Mouse (Mus musculus): ENCODE data around the gene Arpp21. TPM values are rescaled to one million over a fixed set of nuclear protein-coding genes. Genes with fewer than 3 reads are reported as not detected.

Gene Arpp21
- polyA plus RNA-seq, 1 experiment from 2014 or later = 32.7 TPM

- no peaks in the 10 kb centered on the region for H3K9me3 ChIP-seq (ENCODE audit: control insufficient read depth, low read length)
- 76% methylated on average over 4 of the region's 4 CpGs for WGBS
- H3K36me3 ChIP-seq (ENCODE audit: control insufficient read depth, insufficient read depth, low read length) = no peaks in the 10 kb centered on the region
- 0 out of 2 replicates have a peak, but pooled peaks cover 2% of the 10 kb centered on the region for H3K27me3 ChIP-seq (replicated peaks; ENCODE audit: control insufficient read depth, insufficient read depth, low read length)
- ATAC-seq (ENCODE audit: low read depth) (no peak), DNase-seq (ENCODE audit: low spot score) (no peak)
- H3K27ac ChIP-seq (replicated peaks; ENCODE audit: low read depth, low read length) = no peak overlapping the region
- no peaks in the 10 kb centered on the region for H3K4me1 ChIP-seq (ENCODE audit: control insufficient read depth, insufficient read depth, low read length)
- no peak overlapping the region for H3K9ac ChIP-seq (ENCODE audit: low read depth, low read length)
- H3K4me3 ChIP-seq (ENCODE audit: low read depth, low read length) = no peak overlapping the region
- H3K4me2 ChIP-seq (ENCODE audit: low read depth, low read length) = no peak overlapping the region
Observed at GRCm38 (mm10) chr9:112180006-112180405, 55.7 kb downstream of the Arpp21 start.

DNA sequence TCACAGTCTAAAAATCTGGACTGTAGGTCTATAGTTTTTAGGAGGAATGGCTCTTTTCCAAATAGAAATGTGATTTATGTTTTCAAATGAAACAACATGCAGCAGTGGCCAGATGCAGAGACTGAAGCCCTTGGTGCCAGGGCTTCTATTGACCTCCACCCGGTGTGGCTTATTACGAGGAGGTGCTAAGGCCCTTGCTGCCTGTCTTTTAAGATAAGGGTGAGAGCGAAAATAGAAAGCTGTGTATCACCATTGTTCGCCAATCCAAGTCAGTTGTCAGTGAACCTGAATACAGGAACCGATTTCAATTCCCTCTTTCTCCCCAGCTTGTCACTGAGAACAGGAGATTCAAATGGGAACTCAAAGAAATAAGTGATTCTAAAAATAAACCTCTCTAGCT lies 57.3 kb downstream of the Arpp21 start:
- no peaks in the 10 kb centered on the region for H3K9me3 ChIP-seq (ENCODE audit: control insufficient read depth, low read length)
- H3K27ac ChIP-seq (replicated peaks; ENCODE audit: low read depth, low read length) = no peak overlapping the region
- H3K27me3 ChIP-seq (replicated peaks; ENCODE audit: control insufficient read depth, insufficient read depth, low read length) = no peaks in the 10 kb centered on the region
- no peaks in the 10 kb centered on the region for H3K4me1 ChIP-seq (ENCODE audit: control insufficient read depth, insufficient read depth, low read length)
- no peak for ATAC-seq (ENCODE audit: low read depth)
- no peak overlapping the region for H3K9ac ChIP-seq (ENCODE audit: low read depth, low read length)
- no peak for DNase-seq (ENCODE audit: low spot score)
- H3K4me3 ChIP-seq (ENCODE audit: low read depth, low read length) = no peak overlapping the region
- H3K36me3 ChIP-seq (ENCODE audit: control insufficient read depth, insufficient read depth, low read length) = no peaks in the 10 kb centered on the region
- H3K4me2 ChIP-seq (ENCODE audit: low read depth, low read length) = no peak overlapping the region
- WGBS = 74% methylated on average over 5 of the region's 5 CpGs

- no peak for DNase-seq (ENCODE audit: low spot score)
- Histone ChIP-seq H3K4me3 (ENCODE audit: low read depth, low read length) (no peak overlapping the region), H3K36me3 (ENCODE audit: control insufficient read depth, insufficient read depth, low read length) (no peaks in the 10 kb centered on the region), H3K27ac (replicated peaks; ENCODE audit: low read depth, low read length) (no peak overlapping the region), H3K4me1 (ENCODE audit: control insufficient read depth, insufficient read depth, low read length) (no peaks in the 10 kb centered on the region), H3K27me3 (replicated peaks; ENCODE audit: control insufficient read depth, insufficient read depth, low read length) (no peaks in the 10 kb centered on the region), H3K9me3 (ENCODE audit: control insufficient read depth, low read length) (no peaks in the 10 kb centered on the region), H3K4me2 (ENCODE audit: low read depth, low read length) (no peak overlapping the region), H3K9ac (ENCODE audit: low read depth, low read length) (no peak overlapping the region)
- WGBS = 66% methylated on average over 2 of the region's 2 CpGs
- ATAC-seq (ENCODE audit: low read depth) = no peak
Observed at GRCm38 (mm10) chr9:112177569-112177968, 58.2 kb downstream of the Arpp21 start.

- Histone ChIP-seq H3K4me1 (ENCODE audit: control insufficient read depth, insufficient read depth, low read length) (no peaks in the 10 kb centered on the region), H3K9ac (ENCODE audit: low read depth, low read length) (no peak overlapping the region), H3K9me3 (ENCODE audit: control insufficient read depth, low read length) (no peaks in the 10 kb centered on the region), H3K27me3 (replicated peaks; ENCODE audit: control insufficient read depth, insufficient read depth, low read length) (no peaks in the 10 kb centered on the region), H3K27ac (replicated peaks; ENCODE audit: low read depth, low read length) (no peak overlapping the region), H3K4me3 (ENCODE audit: low read depth, low read length) (no peak overlapping the region), H3K36me3 (ENCODE audit: control insufficient read depth, insufficient read depth, low read length) (no peaks in the 10 kb centered on the region), H3K4me2 (ENCODE audit: low read depth, low read length) (no peak overlapping the region)
- DNase-seq (ENCODE audit: low spot score) (no peak), ATAC-seq (ENCODE audit: low read depth) (no peak)
- WGBS = 59% methylated on average over 6 of the region's 6 CpGs
Observed at GRCm38 (mm10) chr9:112176317-112176716, 59.4 kb downstream of the Arpp21 start.

DNA sequence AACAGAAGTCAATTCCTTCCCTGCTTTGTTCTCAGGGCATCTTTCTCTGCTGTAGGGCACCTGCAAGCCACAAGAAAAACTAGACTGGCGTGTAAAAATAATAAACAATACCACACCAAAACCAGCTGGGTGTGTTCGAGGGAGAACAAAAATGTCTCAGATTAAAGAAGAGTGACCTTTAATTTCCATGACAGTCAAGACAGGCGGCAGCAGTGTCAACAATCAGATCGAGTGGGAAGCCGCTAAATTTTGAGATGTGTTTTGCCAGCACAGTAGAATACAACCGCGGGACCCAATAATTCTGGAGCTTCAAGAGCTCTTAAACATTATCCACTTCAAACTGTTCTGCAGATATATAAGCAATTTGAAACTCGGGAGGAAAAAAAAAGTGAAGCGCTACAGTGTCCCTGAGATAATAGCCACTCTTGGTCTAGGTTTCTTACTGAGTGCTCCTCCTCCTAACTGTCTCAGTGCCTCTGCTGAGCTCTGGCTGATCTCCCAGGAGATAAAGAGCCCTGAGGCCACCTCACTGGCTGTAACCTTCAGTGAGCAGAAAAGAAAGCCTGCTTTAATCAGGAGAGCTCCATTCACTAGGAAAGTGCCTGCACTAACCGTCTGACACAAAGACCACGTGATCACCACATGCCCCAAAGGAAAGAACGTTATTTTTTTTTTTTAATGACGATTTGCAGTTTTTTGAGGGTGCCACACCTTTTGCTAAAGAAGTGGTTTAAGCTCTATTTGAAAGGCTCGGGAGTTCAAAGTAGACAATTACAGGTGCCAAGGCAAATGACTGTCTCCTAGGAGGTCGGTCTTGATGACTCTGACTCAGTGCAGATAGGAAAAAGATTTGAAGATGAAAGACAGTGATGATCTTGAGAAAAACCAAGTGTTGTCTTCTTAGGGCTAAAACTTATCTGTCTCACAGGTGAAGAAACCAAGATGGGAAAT lies 61.1 kb downstream of the Arpp21 start:
- peak; percentile 60 for ATAC-seq (ENCODE audit: low read depth)

DNA sequence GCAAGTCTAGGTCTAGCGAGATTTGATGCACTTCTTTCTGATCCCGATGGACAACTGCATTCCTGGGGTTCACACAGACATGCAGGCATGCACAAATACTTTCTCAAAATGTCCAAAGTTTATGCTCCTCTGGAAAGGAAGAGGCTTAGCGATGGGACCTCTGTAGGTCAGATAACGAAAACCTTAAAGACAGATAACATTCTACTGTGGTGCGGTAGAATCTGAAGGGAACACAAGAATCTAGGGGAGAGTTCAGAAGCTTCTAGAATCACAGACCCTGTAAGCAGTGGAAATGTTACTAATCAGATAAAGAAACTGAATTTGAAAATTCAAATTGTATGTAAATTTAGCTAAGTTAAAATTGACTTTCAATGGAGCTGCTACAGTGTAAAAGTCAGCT lies 62.0 kb downstream of the Arpp21 start:
- Histone ChIP-seq H3K4me2 (ENCODE audit: low read depth, low read length) (no peak overlapping the region), H3K27me3 (replicated peaks; ENCODE audit: control insufficient read depth, insufficient read depth, low read length) (no peaks in the 10 kb centered on the region), H3K9me3 (ENCODE audit: control insufficient read depth, low read length) (no peaks in the 10 kb centered on the region), H3K9ac (ENCODE audit: low read depth, low read length) (no peak overlapping the region), H3K4me3 (ENCODE audit: low read depth, low read length) (no peak overlapping the region), H3K27ac (replicated peaks; ENCODE audit: low read depth, low read length) (no peak overlapping the region), H3K36me3 (ENCODE audit: control insufficient read depth, insufficient read depth, low read length) (no peaks in the 10 kb centered on the region), H3K4me1 (ENCODE audit: control insufficient read depth, insufficient read depth, low read length) (no peaks in the 10 kb centered on the region)
- no peak for ATAC-seq (ENCODE audit: low read depth)
- no peak for DNase-seq (ENCODE audit: low spot score)
- 73% methylated on average over 5 of the region's 5 CpGs for WGBS

More for the DNA sequence above, 61.1 kb downstream of the Arpp21 start:
- Histone ChIP-seq H3K4me3 (ENCODE audit: low read depth, low read length) (no peak overlapping the region), H3K9ac (ENCODE audit: low read depth, low read length) (no peak overlapping the region), H3K27ac (replicated peaks; ENCODE audit: low read depth, low read length) (no peak overlapping the region), H3K4me1 (ENCODE audit: control insufficient read depth, insufficient read depth, low read length) (no peaks in the 10 kb centered on the region), H3K36me3 (ENCODE audit: control insufficient read depth, insufficient read depth, low read length) (no peaks in the 10 kb centered on the region), H3K4me2 (ENCODE audit: low read depth, low read length) (peak overlapping the region; percentile 27; the same call in 1 of the 2 replicates), H3K27me3 (replicated peaks; ENCODE audit: control insufficient read depth, insufficient read depth, low read length) (no peaks in the 10 kb centered on the region), H3K9me3 (ENCODE audit: control insufficient read depth, low read length) (no peaks in the 10 kb centered on the region)
- peak; percentile 72 for DNase-seq (ENCODE audit: low spot score)
- 7% methylated on average over 15 of the region's 15 CpGs for WGBS

DNA sequence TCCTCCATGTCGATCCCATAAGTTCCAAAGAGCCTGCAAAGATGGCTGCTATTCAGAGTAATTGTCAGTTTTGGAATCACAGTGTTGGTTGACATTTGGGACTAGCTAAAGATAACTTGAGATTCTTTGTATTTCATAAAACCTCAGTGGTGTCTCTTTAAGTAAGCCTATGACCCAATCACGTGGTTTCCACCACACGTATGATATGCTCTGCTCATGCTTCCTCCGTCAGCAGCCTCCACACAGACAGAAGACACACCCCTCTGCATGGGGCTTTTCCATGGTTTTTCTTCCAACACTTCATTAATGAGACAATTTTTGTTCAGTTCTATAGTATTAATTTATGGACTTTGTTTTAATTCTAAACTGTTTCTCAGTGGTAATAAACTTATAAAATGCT lies 71.1 kb downstream of the Arpp21 start:
- H3K36me3 ChIP-seq (ENCODE audit: control insufficient read depth, insufficient read depth, low read length) = no peaks in the 10 kb centered on the region
- 79% methylated on average over 4 of the region's 4 CpGs for WGBS
- H3K27ac ChIP-seq (replicated peaks; ENCODE audit: low read depth, low read length) = no peak overlapping the region
- DNase-seq (ENCODE audit: low spot score) = no peak
- no peaks in the 10 kb centered on the region for H3K4me1 ChIP-seq (ENCODE audit: control insufficient read depth, insufficient read depth, low read length)
- no peak overlapping the region for H3K4me3 ChIP-seq (ENCODE audit: low read depth, low read length)
- H3K4me2 ChIP-seq (ENCODE audit: low read depth, low read length) = no peak overlapping the region
- H3K9ac ChIP-seq (ENCODE audit: low read depth, low read length) = no peak overlapping the region
- H3K9me3 ChIP-seq (ENCODE audit: control insufficient read depth, low read length) = no peaks in the 10 kb centered on the region
- no peaks in the 10 kb centered on the region for H3K27me3 ChIP-seq (replicated peaks; ENCODE audit: control insufficient read depth, insufficient read depth, low read length)
- no peak for ATAC-seq (ENCODE audit: low read depth)

DNA sequence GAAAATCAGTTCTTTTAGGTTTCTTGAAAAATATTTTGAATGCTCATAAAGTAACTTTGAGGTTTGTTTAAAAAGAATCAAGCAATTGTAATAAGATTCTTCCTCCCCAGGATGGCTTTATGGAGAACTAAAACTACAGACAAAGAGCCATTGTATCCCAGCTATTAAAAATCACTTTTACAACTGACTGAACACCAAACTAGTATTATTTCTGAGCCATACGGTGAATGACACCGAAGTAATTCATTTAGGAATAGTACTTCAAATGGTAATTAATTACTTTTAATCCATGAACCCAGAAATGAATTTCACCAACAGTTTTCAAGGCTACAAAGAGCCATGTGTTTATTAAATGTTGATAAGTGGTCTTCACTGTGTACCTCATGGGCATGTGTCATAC lies 74.8 kb downstream of the Arpp21 start:
- Histone ChIP-seq H3K4me2 (ENCODE audit: low read depth, low read length) (no peak overlapping the region), H3K36me3 (ENCODE audit: control insufficient read depth, insufficient read depth, low read length) (no peaks in the 10 kb centered on the region), H3K9ac (ENCODE audit: low read depth, low read length) (no peak overlapping the region), H3K27ac (replicated peaks; ENCODE audit: low read depth, low read length) (no peak overlapping the region), H3K27me3 (replicated peaks; ENCODE audit: control insufficient read depth, insufficient read depth, low read length) (no peaks in the 10 kb centered on the region), H3K4me3 (ENCODE audit: low read depth, low read length) (no peak overlapping the region), H3K9me3 (ENCODE audit: control insufficient read depth, low read length) (no peaks in the 10 kb centered on the region), H3K4me1 (ENCODE audit: control insufficient read depth, insufficient read depth, low read length) (no peaks in the 10 kb centered on the region)
- 58% methylated on average over 2 of the region's 2 CpGs for WGBS
- ATAC-seq (ENCODE audit: low read depth) (no peak), DNase-seq (ENCODE audit: low spot score) (no peak)

DNA sequence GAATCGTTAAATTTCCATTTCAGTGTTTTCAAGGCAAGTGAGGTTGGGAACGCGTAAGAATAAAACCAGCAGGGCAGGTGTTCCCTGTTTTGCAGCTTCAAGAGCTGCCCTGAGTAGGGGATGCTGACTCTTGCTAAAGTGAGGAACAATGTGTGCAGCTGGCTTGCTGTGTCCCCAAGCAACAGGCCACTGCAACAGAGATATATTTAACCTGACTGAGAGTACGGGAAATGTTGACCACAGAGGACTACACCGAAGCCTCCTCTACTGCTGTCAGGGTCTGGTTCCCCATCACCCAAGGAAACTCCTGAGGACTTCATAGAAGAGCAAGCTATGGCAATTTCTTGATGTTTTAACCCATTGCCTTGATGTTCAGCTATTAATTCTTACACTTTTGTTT lies 81.8 kb downstream of the Arpp21 start:
- Histone ChIP-seq H3K4me2 (ENCODE audit: low read depth, low read length) (no peak overlapping the region), H3K4me3 (ENCODE audit: low read depth, low read length) (no peak overlapping the region), H3K9ac (ENCODE audit: low read depth, low read length) (no peak overlapping the region), H3K27ac (replicated peaks; ENCODE audit: low read depth, low read length) (no peak overlapping the region), H3K36me3 (ENCODE audit: control insufficient read depth, insufficient read depth, low read length) (no peaks in the 10 kb centered on the region), H3K9me3 (ENCODE audit: control insufficient read depth, low read length) (no peaks in the 10 kb centered on the region), H3K4me1 (ENCODE audit: control insufficient read depth, insufficient read depth, low read length) (no peaks in the 10 kb centered on the region), H3K27me3 (replicated peaks; ENCODE audit: control insufficient read depth, insufficient read depth, low read length) (no peaks in the 10 kb centered on the region)
- DNase-seq (ENCODE audit: low spot score) = peak; percentile 11
- WGBS = 73% methylated on average over 5 of the region's 5 CpGs
- no peak for ATAC-seq (ENCODE audit: low read depth)

Measured in embryonic facial prominence, embryonic 14.5 days (tissue).